Mouse (Mus musculus): ENCODE results near the gene Npas1.

GRCm38 (mm10) chr7:16507284-16507683 lies 29.8 kb upstream of the Npas1 start:
- peak; percentile 85 for TF ChIP-seq CTCF (IDR thresholded peaks at IDR 0.05; ENCODE audit: insufficient read depth, low read length)
- no peak for TF ChIP-seq POLR2A (IDR thresholded peaks at IDR 0.05; ENCODE audit: borderline replicate concordance, extremely low read depth, low read depth, low read length)
